Mouse (Mus musculus): Measurements from ENCODE around the gene Tmprss12. TPM values are rescaled to one million over a fixed set of nuclear protein-coding genes. Genes with fewer than 3 reads are reported as not detected.
"Not testable (repeated sequence)": the region's sequence is repeated elsewhere in the genome, so short reads cannot be mapped to it uniquely, and the experiment has no call there.

The Tmprss12 gene
- total RNA-seq, 2 experiments from 2014 or later = not detected

- no peak for ATAC-seq (replicated peaks; ENCODE audit: low FRiP score, poor library complexity, severe bottlenecking)
These were observed 39.2 kb downstream of the Tmprss12 start for GRCm38 (mm10) chr15:100319884-100320283.

GRCm38 (mm10) chr15:100320295-100320905 lies 39.8 kb downstream of the Tmprss12 start:
- no peak for ATAC-seq (replicated peaks; ENCODE audit: low FRiP score, poor library complexity, severe bottlenecking)

GRCm38 (mm10) chr15:100321134-100321533 lies 40.5 kb downstream of the Tmprss12 start:
- ATAC-seq (replicated peaks; ENCODE audit: low FRiP score, poor library complexity, severe bottlenecking) = no peak

DNA sequence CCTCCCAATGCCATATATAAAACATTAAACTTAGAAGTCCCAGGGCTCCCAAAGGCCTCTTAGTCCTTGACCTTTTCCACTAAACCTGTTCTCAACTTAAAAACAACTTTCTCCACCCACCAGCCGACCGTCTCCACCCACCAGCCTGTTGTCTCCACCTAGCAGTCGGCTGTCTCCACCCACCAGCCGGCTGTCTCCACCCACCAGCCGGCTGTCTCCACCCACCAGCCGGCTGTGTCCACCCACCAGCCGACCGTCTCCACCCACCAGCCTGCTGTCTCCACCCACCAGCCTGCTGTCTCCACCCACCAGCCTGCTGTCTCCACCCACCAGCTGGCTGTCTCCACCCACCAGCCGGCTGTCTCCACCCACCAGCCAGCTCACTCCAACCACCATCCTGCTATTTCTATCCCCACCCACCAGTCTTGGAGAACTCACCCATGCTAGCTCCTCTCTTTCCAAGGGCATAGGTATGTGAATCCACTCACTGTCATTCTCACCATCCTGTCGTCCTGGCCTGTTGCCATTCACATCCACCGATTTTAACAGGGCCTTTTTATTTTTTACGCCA lies 43.5 kb downstream of the Tmprss12 start:
- ATAC-seq (replicated peaks; ENCODE audit: low FRiP score, poor library complexity, severe bottlenecking) = peak; percentile 96

GRCm38 (mm10) chr15:100325235-100325634 lies 44.6 kb downstream of the Tmprss12 start:
- ATAC-seq (replicated peaks; ENCODE audit: low FRiP score, poor library complexity, severe bottlenecking) = no peak

- ATAC-seq (replicated peaks; ENCODE audit: low FRiP score, poor library complexity, severe bottlenecking) = not testable (repeated sequence)
These were observed 47.5 kb downstream of the Tmprss12 start for GRCm38 (mm10) chr15:100328089-100328488.

DNA sequence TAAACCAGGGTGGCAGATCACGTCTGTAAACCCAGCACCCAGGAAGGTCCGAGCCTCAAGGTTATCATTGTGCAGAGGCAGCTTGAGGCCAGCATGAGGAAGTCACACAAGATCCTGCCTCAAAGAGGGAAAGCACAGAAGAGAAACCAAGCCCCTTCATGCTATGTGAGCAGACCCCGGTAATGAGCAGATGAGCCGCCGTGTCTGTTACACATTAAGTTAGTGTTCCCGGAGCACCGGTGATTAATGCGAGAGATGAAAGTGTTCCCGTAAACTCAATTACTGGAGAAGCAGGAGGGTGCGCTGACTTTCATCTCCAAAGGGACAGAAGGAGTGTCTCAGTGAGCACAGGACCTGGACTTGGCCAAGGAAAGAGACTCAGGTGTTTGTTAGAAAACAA lies 48.7 kb downstream of the Tmprss12 start:
- not testable (repeated sequence) for ATAC-seq (replicated peaks; ENCODE audit: low FRiP score, poor library complexity, severe bottlenecking)

DNA sequence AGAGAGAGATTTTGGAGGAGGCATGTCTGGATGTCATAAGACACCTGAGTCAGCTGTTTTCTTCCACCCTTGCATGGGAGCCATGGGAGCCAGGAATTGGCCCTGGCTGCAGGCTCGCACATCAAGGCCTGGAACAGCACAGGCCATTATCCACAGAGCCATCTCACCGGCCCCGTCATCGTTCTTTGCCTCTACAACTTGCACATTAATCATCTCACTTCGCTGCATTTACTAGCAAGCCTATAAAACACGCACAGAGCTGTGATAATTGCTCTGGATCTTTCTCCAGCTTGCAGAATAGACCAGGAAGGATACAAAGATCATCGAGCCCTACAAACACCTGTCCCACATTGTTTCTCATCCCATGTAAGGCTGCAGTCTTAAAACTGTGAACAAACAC lies 50.1 kb downstream of the Tmprss12 start:
- no peak for ATAC-seq (replicated peaks; ENCODE audit: low FRiP score, poor library complexity, severe bottlenecking)

GRCm38 (mm10) chr15:100332077-100332961 lies 51.7 kb downstream of the Tmprss12 start:
- ATAC-seq (replicated peaks; ENCODE audit: low FRiP score, poor library complexity, severe bottlenecking) = peak; percentile 80

- ATAC-seq (replicated peaks; ENCODE audit: low FRiP score, poor library complexity, severe bottlenecking) = no peak
These were observed 54.0 kb downstream of the Tmprss12 start, which contains the start of gene Mettl7a3 for GRCm38 (mm10) chr15:100334629-100335028. TSS of gene Mettl7a3 (plus strand) at chr15:100334929.

GRCm38 (mm10) chr15:100337328-100337727 lies 56.7 kb downstream of the Tmprss12 start:
- peak; percentile 51 for ATAC-seq (replicated peaks; ENCODE audit: low FRiP score, poor library complexity, severe bottlenecking)

DNA sequence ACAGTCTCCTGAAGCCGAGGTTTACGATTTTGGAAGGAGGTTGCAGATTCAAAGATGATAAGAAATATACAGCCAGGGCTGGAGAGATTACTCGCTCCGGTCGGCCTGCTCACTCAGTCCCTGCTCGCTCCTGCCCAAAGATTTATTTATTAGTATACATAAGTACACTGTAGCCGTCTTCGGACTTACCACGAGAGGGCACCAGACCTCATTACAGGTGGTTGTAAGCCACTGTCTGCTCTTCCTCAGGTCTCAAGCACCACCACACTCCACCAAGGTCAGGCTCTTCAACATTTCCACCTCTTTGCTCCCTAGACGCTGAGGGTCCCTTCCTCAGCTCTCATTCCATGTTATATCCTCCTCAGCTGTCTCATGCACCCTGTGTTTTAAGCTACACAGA lies 57.2 kb downstream of the Tmprss12 start:
- peak; percentile 63 for ATAC-seq (replicated peaks; ENCODE audit: low FRiP score, poor library complexity, severe bottlenecking)

GRCm38 (mm10) chr15:100341314-100341980 lies 60.8 kb downstream of the Tmprss12 start:
- not testable (repeated sequence) for ATAC-seq (replicated peaks; ENCODE audit: low FRiP score, poor library complexity, severe bottlenecking)

Other genes starting within 250 kb of the Tmprss12 start
- gene Dip2b, start 242.2 kb upstream of the Tmprss12 start, total RNA-seq (2015; ENCODE audit: low replicate concordance) = 3.6 and 5.4 TPM in 2 replicates
- 6.3 and 9.8 TPM in 2 replicates for gene Dip2b, start 242.2 kb upstream of the Tmprss12 start, total RNA-seq (2017; ENCODE audit: low replicate concordance)
- 101 and 105 TPM in 2 replicates for gene Atf1, start 53.0 kb upstream of the Tmprss12 start, total RNA-seq (2015; ENCODE audit: low replicate concordance)
- 120 and 131 TPM in 2 replicates for gene Atf1, start 53.0 kb upstream of the Tmprss12 start, total RNA-seq (2017; ENCODE audit: low replicate concordance)
- gene Mettl7a1, start 23.3 kb downstream of the Tmprss12 start, total RNA-seq (2015; ENCODE audit: low replicate concordance) = 36.4 and 54.1 TPM in 2 replicates
- 117 and 127 TPM in 2 replicates for gene Mettl7a1, start 23.3 kb downstream of the Tmprss12 start, total RNA-seq (2017; ENCODE audit: low replicate concordance)
- not detected in 2 replicates for gene Mettl7a3, start 54.1 kb downstream of the Tmprss12 start, total RNA-seq (2015; ENCODE audit: low replicate concordance)
- gene Mettl7a3, start 54.1 kb downstream of the Tmprss12 start, total RNA-seq (2017; ENCODE audit: low replicate concordance) = not detected in 2 replicates
- not detected in 2 replicates for gene Methig1, start 72.3 kb downstream of the Tmprss12 start, total RNA-seq (2015; ENCODE audit: low replicate concordance)
- 0.91 TPM in 1 of 2 replicates, not detected in the other for gene Methig1, start 72.3 kb downstream of the Tmprss12 start, total RNA-seq (2017; ENCODE audit: low replicate concordance)
- not detected in 2 replicates for gene Mettl7a2, start 72.4 kb downstream of the Tmprss12 start, total RNA-seq (2015; ENCODE audit: low replicate concordance)
- not detected in 2 replicates for gene Mettl7a2, start 72.4 kb downstream of the Tmprss12 start, total RNA-seq (2017; ENCODE audit: low replicate concordance)
- not detected in 2 replicates for gene Higd1c, start 83.7 kb downstream of the Tmprss12 start, total RNA-seq (2015; ENCODE audit: low replicate concordance)
- gene Higd1c, start 83.7 kb downstream of the Tmprss12 start, total RNA-seq (2017; ENCODE audit: low replicate concordance) = not detected in 2 replicates
- not detected in 2 replicates for gene Gm5475, start 141.3 kb downstream of the Tmprss12 start, total RNA-seq (2015; ENCODE audit: low replicate concordance)
- gene Gm5475, start 141.3 kb downstream of the Tmprss12 start, total RNA-seq (2017; ENCODE audit: low replicate concordance) = 0.51 TPM in 1 of 2 replicates, not detected in the other
- gene Slc11a2, start 144.2 kb downstream of the Tmprss12 start, total RNA-seq (2015; ENCODE audit: low replicate concordance) = 119 and 142 TPM in 2 replicates
- 109 and 145 TPM in 2 replicates for gene Slc11a2, start 144.2 kb downstream of the Tmprss12 start, total RNA-seq (2017; ENCODE audit: low replicate concordance)
- gene Letmd1, start 188.2 kb downstream of the Tmprss12 start, total RNA-seq (2015; ENCODE audit: low replicate concordance) = 4.3 and 8.8 TPM in 2 replicates
- 4.4 and 4.5 TPM in 2 replicates for gene Letmd1, start 188.2 kb downstream of the Tmprss12 start, total RNA-seq (2017; ENCODE audit: low replicate concordance)
- not detected in 2 replicates for gene Csrnp2, start 214.7 kb downstream of the Tmprss12 start, total RNA-seq (2015; ENCODE audit: low replicate concordance)
- 0.26 TPM in 1 of 2 replicates, not detected in the other for gene Csrnp2, start 214.7 kb downstream of the Tmprss12 start, total RNA-seq (2017; ENCODE audit: low replicate concordance)

Measured in erythroid progenitor cell, adult 5-6 weeks (primary cell).